7 mouse cellular contexts compared by ENCODE assay signal in the genomic region with DNA sequence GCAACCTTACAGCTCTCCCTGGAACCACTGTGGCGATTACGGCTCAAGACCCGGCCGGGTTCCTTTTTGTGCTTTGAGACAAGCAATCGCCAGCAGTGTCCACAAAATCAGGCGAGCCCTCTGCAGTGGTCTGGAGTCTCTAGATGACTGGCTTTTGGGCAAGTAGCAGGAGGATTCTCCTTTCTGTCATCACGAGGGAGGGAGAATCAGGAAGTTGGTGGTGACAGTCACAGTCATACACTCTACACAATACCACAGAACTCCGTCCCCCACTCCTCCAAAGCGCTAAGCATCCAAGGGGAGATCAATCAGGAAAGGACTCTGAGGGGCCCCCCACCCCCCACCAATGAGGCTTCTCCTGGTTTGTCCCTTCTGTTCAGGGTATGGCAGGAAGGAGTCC. TPM values are rescaled to one million over a fixed set of nuclear protein-coding genes. Genes with fewer than 3 reads are reported as not detected.
A peak's percentile ranks its signal among the peaks of the same experiment; 100 is the strongest.
DNase-seq lines count a peak whose midpoint lies in the region; ATAC-seq and TF ChIP-seq lines count a peak whose summit lies in the region.

No protein-coding gene starts in this region.

- TF ChIP-seq POLR2A in spleen, adult 2 months (IDR thresholded peaks at IDR 0.05; ENCODE audit: low read depth, low read length), result no peak

- H3K4me3 ChIP-seq in spleen, adult 2 months (ENCODE audit: extremely low read depth, insufficient read depth, insufficient read length), result peak overlapping the region; percentile 75
- peak overlapping the region; percentile 40 for H3K4me3 ChIP-seq in forebrain, embryonic 13.5 days
- peak overlapping the region; percentile 48 for H3K4me3 ChIP-seq in liver, embryonic 15.5 days (replicated peaks)
- peak overlapping the region; percentile 40 for H3K4me3 ChIP-seq in stomach, embryonic 16.5 days (replicated peaks; ENCODE audit: low read length)

- H3K9me3 ChIP-seq in forebrain, embryonic 13.5 days (replicated peaks), result no peaks in the 10 kb centered on the region
- no peaks in the 10 kb centered on the region; the same call in 1 of the 2 replicates for H3K9me3 ChIP-seq in liver, embryonic 15.5 days (replicated peaks)
- H3K9me3 ChIP-seq in stomach, embryonic 16.5 days (replicated peaks; ENCODE audit: control insufficient read depth, low read length), result no peaks in the 10 kb centered on the region

- no peak for ATAC-seq in forebrain, embryonic 13.5 days
- no peak for ATAC-seq in liver, embryonic 15.5 days (ENCODE audit: insufficient read depth)
- ATAC-seq in stomach, embryonic 16.5 days (ENCODE audit: insufficient read depth, low FRiP score), result no peak

- H3K27me3 ChIP-seq in spleen, adult 2 months (ENCODE audit: control insufficient read depth, insufficient read depth, low read length), result no peaks in the 10 kb centered on the region
- peaks cover 53% of the 10 kb centered on the region for H3K27me3 ChIP-seq in forebrain, embryonic 13.5 days
- peaks cover 84% of the 10 kb centered on the region for H3K27me3 ChIP-seq in liver, embryonic 15.5 days
- H3K27me3 ChIP-seq in stomach, embryonic 16.5 days (ENCODE audit: control insufficient read depth, insufficient read depth, low read length), result peaks cover 31% of the 10 kb centered on the region

- no peak for TF ChIP-seq CTCF in spleen, adult 2 months (IDR thresholded peaks at IDR 0.05; ENCODE audit: extremely low read depth, insufficient read depth, insufficient read length, insufficient replicate concordance)

- H3K9ac ChIP-seq in forebrain, embryonic 13.5 days, result peak overlapping the region; percentile 56; the same call in 1 of the 2 replicates
- no peak overlapping the region for H3K9ac ChIP-seq in liver, embryonic 15.5 days
- peak overlapping the region; percentile 50; the same call in 1 of the 2 replicates for H3K9ac ChIP-seq in stomach, embryonic 16.5 days (ENCODE audit: low read length)

- no peak for DNase-seq in spleen, adult 2 months (ENCODE audit: low read depth in 1 of 2, low spot score in 2 of 2)
- no peak for DNase-seq in spleen, adult 18-20 months
- no peak for DNase-seq in gastrocnemius, adult 8-10 months (ENCODE audit: low spot score in 2 of 2)
- DNase-seq in embryo, embryonic 9.5 days (ENCODE audit: extremely low spot score), result no peak

- H3K4me2 ChIP-seq in forebrain, embryonic 13.5 days, result peak overlapping the region; percentile 64
- H3K4me2 ChIP-seq in liver, embryonic 15.5 days, result peak overlapping the region; percentile 69
- H3K4me2 ChIP-seq in stomach, embryonic 16.5 days (ENCODE audit: low read depth, low read length), result peak overlapping the region; percentile 58

- 24% methylated on average over 9 of the region's 9 CpGs for WGBS in spleen, adult 2 months
- WGBS in forebrain, embryonic 13.5 days, result 28% methylated on average over 9 of the region's 9 CpGs
- WGBS in liver, embryonic 15.5 days (ENCODE audit: insufficient replicate concordance), result 17% methylated on average over 9 of the region's 9 CpGs
- WGBS in stomach, embryonic 16.5 days, result 35% methylated on average over 9 of the region's 9 CpGs

- peaks cover 16% of the 10 kb centered on the region for H3K4me1 ChIP-seq in spleen, adult 2 months (ENCODE audit: control insufficient read depth, insufficient read depth, insufficient read length)
- peaks cover 10% of the 10 kb centered on the region for H3K4me1 ChIP-seq in forebrain, embryonic 13.5 days
- peaks cover 23% of the 10 kb centered on the region for H3K4me1 ChIP-seq in liver, embryonic 15.5 days (replicated peaks)
- no peaks in the 10 kb centered on the region; the same call in 1 of the 2 replicates for H3K4me1 ChIP-seq in stomach, embryonic 16.5 days (ENCODE audit: control insufficient read depth, insufficient read depth, low read length)

- peak overlapping the region; percentile 62 for H3K27ac ChIP-seq in spleen, adult 2 months (ENCODE audit: insufficient read depth, low read length)
- no peak overlapping the region for H3K27ac ChIP-seq in forebrain, embryonic 13.5 days
- H3K27ac ChIP-seq in liver, embryonic 15.5 days (replicated peaks), result no peak overlapping the region
- no peak overlapping the region for H3K27ac ChIP-seq in stomach, embryonic 16.5 days (ENCODE audit: low read length)

- H3K36me3 ChIP-seq in spleen, adult 2 months (ENCODE audit: control insufficient read depth, insufficient read depth, low read length), result no peaks in the 10 kb centered on the region
- H3K36me3 ChIP-seq in forebrain, embryonic 13.5 days (ENCODE audit: poor library complexity, severe bottlenecking), result no peaks in the 10 kb centered on the region
- no peaks in the 10 kb centered on the region for H3K36me3 ChIP-seq in liver, embryonic 15.5 days (replicated peaks)
- no peaks in the 10 kb centered on the region for H3K36me3 ChIP-seq in stomach, embryonic 16.5 days (ENCODE audit: control insufficient read depth, insufficient read depth, low read length)

RNA-seq across cellular contexts. Expression of a gene that starts 0.6 kb away (rescaled TPM):
- polyA plus RNA-seq in spleen, adult 2 months (2012; rRNA removed), result 13.9 and 16.1 TPM in 2 replicates
- polyA plus RNA-seq in forebrain, embryonic 13.5 days (2015; fragmentation: Nextera tagmentation; extraction: Ambion mirVana), result 0.06 and 0.10 TPM in 2 replicates
- 1.2 and 1.5 TPM in 2 replicates for polyA plus RNA-seq in liver, embryonic 15.5 days (2015; fragmentation: Nextera tagmentation; extraction: Ambion mirVana)
- 6.9 and 8.7 TPM in 2 replicates for polyA plus RNA-seq in stomach, embryonic 16.5 days (2015; fragmentation: Nextera tagmentation; extraction: Ambion mirVana)
- total RNA-seq in gastrocnemius, adult 8-10 months (2022), result under 1 TPM in 1 of 4 experiments, not detected in 3; 0.07 TPM

RNA-seq across cellular contexts. Expression of a gene that starts 33.0 kb away (rescaled TPM):
- polyA plus RNA-seq in spleen, adult 2 months (2012; rRNA removed), result 11.0 and 13.9 TPM in 2 replicates
- polyA plus RNA-seq in forebrain, embryonic 13.5 days (2015; fragmentation: Nextera tagmentation; extraction: Ambion mirVana), result 17.1 and 19.5 TPM in 2 replicates
- polyA plus RNA-seq in liver, embryonic 15.5 days (2015; fragmentation: Nextera tagmentation; extraction: Ambion mirVana), result 0.25 and 0.50 TPM in 2 replicates
- 3.9 and 4.7 TPM in 2 replicates for polyA plus RNA-seq in stomach, embryonic 16.5 days (2015; fragmentation: Nextera tagmentation; extraction: Ambion mirVana)
- 1 to 10 TPM in 2 of 4 experiments, under 1 TPM in 2; 0.65 to 1.6 (median 1.2) TPM for total RNA-seq in gastrocnemius, adult 8-10 months (2022)

RNA-seq across cellular contexts. Expression of a gene that starts 40.9 kb away (rescaled TPM):
- polyA plus RNA-seq in spleen, adult 2 months (2012; rRNA removed), result 5,688 and 5,726 TPM in 2 replicates
- 0.23 and 1.2 TPM in 2 replicates for polyA plus RNA-seq in forebrain, embryonic 13.5 days (2015; fragmentation: Nextera tagmentation; extraction: Ambion mirVana)
- polyA plus RNA-seq in liver, embryonic 15.5 days (2015; fragmentation: Nextera tagmentation; extraction: Ambion mirVana), result 17.0 and 22.6 TPM in 2 replicates
- 250 and 388 TPM in 2 replicates for polyA plus RNA-seq in stomach, embryonic 16.5 days (2015; fragmentation: Nextera tagmentation; extraction: Ambion mirVana)
- under 1 TPM in 1 of 4 experiments, not detected in 3; 0.35 TPM for total RNA-seq in gastrocnemius, adult 8-10 months (2022)

RNA-seq across cellular contexts. Expression of a gene that starts 59.2 kb away (rescaled TPM):
- 101 TPM in 2 replicates for polyA plus RNA-seq in spleen, adult 2 months (2012; rRNA removed)
- polyA plus RNA-seq in forebrain, embryonic 13.5 days (2015; fragmentation: Nextera tagmentation; extraction: Ambion mirVana), result 1.3 and 1.7 TPM in 2 replicates
- polyA plus RNA-seq in liver, embryonic 15.5 days (2015; fragmentation: Nextera tagmentation; extraction: Ambion mirVana), result 18.2 and 22.2 TPM in 2 replicates
- polyA plus RNA-seq in stomach, embryonic 16.5 days (2015; fragmentation: Nextera tagmentation; extraction: Ambion mirVana), result 6.0 and 6.3 TPM in 2 replicates
- total RNA-seq in gastrocnemius, adult 8-10 months (2022), result under 1 TPM in 2 of 4 experiments, not detected in 2; 0.36 to 0.40 TPM

Comparison
In these comparisons a context has a peak if more than half of its experiments do, and no peak if none do; other contexts are left out.
1. RNA of a gene that starts 40.9 kb away (polyA plus RNA-seq): 5,688 to 5,726 TPM in spleen, adult 2 months; 250 to 388 TPM in stomach, embryonic 16.5 days, 17.0 to 22.6 TPM in liver, embryonic 15.5 days and 0.23 to 1.2 TPM in forebrain, embryonic 13.5 days; every median in the first group is over 10 times any median in the second.
2. Peak in every context shown above with its lines, with median percentiles within 50 percentile points of each other: H3K4me3 ChIP-seq and H3K4me2 ChIP-seq.